Mouse (Mus musculus): ENCODE results near the gene Thsd4.

Gene Thsd4

DNA sequence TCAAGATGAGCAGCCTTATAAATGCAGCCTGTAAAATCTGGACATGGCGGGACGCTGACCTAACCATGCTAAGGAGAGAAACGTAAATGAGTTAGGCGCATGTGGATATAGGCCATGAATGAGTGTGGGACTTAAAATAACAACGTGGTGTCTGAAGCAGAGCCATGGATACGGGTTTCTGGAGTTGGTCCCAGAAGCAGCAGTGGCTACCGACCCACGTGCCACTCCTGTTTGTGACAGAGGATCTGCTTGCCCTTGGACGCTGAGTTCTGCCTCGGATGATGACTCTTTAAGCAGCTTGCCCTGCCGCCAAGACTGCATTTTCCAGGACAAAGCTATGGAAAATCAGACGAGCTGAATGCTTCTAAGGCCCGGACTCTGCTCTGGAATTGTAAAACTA, 262.2 kb downstream of the Thsd4 start:
- no peak for DNase-seq

GRCm38 (mm10) chr9:60251765-60252164, 270.1 kb downstream of the Thsd4 start:
- peak; percentile 44 for DNase-seq

GRCm38 (mm10) chr9:60250403-60250802, 271.4 kb downstream of the Thsd4 start:
- no peak for DNase-seq

- no peak for DNase-seq
These were observed 273.8 kb downstream of the Thsd4 start for GRCm38 (mm10) chr9:60247998-60248397.

DNA sequence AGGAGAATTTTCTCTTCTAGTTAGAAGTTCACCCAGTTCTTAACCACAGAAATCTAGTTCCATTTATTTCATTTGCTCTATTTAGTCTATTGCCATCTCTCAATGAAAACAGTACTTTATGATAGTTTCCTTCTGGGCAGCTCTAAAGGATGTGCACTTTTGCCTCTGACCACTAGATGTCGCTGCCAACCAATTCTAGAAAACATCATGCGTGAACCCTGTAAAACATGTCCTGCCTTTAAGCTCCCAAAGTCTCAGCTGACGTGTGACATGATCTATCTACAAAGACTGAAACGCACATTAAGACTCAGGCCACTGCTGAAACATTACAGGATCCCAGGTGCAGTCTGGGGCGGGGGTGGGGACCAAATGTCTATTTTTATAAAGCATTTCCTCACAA, 276.9 kb downstream of the Thsd4 start:
- peak; percentile 59 for DNase-seq

GRCm38 (mm10) chr9:60243503-60243902, 278.3 kb downstream of the Thsd4 start:
- DNase-seq = no peak

DNA sequence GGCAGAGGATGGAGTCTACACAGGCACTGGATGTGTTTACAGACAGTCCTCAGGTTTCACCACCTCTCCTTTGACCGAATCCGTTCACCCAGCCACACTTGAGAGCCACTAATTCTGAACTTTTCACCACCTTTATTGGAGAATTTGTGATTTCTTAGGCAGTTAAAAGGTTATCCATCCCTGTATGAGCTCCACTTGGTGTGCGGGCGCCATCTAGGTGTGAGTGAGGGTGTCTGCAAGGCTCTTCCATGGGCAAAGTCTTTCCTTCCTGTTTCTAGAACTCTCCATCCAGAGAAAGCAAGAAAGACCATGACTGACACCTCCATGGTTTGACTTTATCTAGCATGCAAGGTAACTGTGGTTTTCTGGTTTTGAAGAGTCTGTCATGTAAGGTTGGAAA, 284.2 kb downstream of the Thsd4 start:
- peak; percentile 40 for DNase-seq

- no peak for DNase-seq
These were observed 285.7 kb downstream of the Thsd4 start for GRCm38 (mm10) chr9:60236155-60236554.

- DNase-seq = no peak
These were observed 287.4 kb downstream of the Thsd4 start for GRCm38 (mm10) chr9:60234233-60235115.

GRCm38 (mm10) chr9:60231981-60232881, 289.6 kb downstream of the Thsd4 start:
- DNase-seq = no peak

DNA sequence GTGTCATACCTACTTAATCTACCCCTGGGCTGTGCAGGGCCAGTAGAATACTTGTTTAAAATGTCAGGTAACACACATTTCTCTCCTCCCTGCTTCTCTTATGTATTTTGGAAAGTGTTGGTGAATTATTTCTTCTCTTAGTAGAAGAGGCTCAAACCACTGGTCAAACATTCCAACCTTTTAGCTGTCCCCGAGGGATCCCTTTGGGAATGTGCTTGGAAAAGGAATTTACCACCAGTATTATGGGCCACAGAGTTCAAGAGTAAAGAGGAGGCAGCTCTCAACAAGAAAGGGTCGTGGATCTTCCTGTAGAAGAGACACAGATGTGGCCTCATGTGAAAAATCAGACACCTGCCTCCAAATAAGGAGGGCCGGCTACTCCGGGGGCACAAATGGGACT, 292.4 kb downstream of the Thsd4 start:
- no peak for DNase-seq

DNA sequence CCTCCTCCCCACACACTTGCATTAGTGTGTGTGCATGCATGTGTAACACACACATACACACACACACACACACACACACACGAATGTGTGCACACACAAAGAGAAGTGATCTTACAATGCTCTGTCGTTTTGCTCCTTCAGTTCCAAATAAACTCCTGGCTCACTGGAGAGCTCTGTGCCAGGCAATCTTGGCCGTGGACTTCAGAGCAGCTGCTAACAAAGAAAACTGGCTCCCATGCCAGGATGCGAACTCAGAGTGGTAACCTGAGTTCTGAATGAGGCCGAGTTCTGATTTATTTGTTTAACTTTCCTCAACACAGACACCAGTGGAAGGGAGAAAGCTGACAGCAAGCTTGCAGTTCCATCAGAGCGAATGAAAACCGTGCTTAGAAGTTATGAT, 294.1 kb downstream of the Thsd4 start:
- DNase-seq = no peak

- no peak for DNase-seq
These were observed 295.2 kb downstream of the Thsd4 start for GRCm38 (mm10) chr9:60226679-60227078.

- no peak for DNase-seq
These were observed 295.7 kb downstream of the Thsd4 start for GRCm38 (mm10) chr9:60226155-60226554.

- DNase-seq = no peak
These were observed 296.4 kb downstream of the Thsd4 start for GRCm38 (mm10) chr9:60225453-60225852.

DNA sequence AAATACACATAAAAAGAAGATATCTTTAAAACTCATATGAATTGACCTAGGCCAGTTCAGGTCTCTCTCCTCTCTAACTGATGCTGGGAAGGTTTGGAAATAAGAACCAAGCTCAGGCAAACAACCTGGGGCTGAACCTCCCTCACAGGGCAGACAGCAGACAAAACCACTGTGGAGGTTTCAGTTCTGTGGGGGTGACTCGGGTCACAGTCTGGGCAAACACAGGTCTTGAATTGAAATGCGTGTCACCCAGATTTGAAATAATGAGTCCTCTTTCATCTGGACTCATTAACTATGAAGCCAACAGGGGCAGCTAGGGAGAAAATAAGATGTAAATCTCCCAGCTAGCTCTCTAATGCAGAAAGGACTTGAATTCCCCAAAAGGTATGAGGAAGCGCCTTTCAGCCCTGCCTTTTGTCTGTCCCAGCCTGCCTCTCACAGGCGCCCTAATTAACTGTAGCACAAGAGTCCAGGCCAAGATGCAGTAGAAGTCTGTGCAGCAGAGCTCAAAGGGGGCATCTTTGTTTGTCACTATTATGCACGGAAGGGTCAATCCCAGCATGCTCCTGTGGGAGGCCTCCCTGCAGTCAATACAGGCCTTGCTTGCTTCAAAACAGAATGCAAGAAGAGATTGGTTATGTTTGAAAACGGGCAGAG, 297.7 kb downstream of the Thsd4 start:
- no peak for DNase-seq

DNA sequence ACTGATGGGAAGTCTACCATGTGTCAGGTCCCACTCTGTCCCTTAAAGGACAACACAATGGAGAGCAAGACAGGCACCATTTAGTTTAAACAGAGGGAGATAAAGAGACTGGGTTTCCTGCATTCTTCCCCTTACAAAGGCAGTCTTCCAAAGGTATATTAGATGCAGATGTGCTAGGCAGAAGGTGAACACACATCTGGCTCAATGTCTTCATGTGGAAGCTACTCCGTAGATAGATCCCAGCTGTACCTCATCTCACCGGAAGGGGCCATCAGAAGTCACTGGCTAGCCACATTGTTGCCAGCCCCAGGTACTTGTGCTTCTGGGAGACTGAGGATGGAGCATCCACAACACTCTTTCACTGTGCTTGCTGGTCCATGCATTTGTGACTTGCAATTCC, 301.4 kb downstream of the Thsd4 start:
- no peak for DNase-seq

DNA sequence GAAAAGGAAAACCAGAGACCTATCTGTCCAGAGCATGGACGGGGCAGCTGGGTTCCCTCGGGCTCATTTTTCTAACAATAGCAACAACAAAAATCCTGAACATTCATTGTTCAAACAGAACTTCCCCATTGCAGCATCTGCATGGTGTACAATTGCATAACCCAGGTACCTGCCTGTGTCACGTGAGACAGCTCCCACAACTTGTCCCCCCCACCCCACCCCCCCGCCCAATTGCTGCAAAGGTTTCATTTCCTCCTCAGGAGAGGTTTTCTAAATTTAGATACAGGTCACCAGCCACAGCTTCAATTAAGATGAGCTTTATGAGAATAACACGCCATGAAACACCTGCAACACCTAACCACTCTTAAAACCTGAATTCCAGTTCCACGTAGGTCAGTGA, 303.4 kb downstream of the Thsd4 start:
- no peak for DNase-seq

DNA sequence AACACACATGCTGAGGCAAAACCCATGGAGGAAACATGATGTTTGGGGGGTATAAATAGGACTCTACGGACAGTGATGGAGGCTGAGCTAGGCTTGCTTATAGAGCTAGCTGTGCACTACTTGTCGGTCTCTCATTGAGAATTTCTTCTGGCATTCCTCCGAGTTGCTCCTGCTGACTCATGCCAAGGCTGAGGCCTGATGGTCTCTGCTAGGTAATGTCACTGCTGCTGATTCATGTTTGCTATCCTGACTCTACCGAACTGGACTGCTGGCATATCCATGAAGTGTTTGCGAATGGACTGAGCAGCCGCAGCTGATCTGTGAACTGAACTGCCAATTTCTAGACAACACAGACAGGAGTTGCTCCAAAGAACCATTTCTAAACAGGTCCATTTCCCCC, 305.8 kb downstream of the Thsd4 start:
- no peak for DNase-seq

DNA sequence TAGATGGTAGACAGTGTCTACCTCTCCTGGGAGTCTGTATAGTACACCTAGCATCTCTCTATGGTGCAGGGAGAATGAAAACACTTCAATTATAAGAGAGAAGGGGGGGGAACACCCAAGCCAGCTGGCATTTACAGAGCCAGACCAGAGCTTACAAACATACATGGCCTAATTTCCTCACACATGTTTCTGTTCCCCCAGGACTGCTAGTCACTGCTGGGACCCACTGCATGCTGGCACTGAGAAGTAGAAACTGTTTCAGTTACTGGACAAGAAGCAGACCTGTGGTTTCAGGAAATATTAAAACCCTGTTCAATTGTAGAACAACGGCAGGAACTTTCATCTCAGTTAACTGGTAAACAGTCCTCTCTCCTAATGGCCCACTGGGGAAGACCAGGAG, 308.7 kb downstream of the Thsd4 start:
- no peak for DNase-seq

- no peak for DNase-seq
These were observed 313.0 kb downstream of the Thsd4 start for GRCm38 (mm10) chr9:60208843-60209242.

GRCm38 (mm10) chr9:60203141-60203540, 318.7 kb downstream of the Thsd4 start:
- no peak for DNase-seq

GRCm38 (mm10) chr9:60200436-60200835, 321.4 kb downstream of the Thsd4 start:
- DNase-seq = no peak

Data from liver (tissue).